Mouse (Mus musculus) E14TG2a.4 (cell line): ENCODE data around the gene Kirrel2.
A peak's percentile ranks its signal among the peaks of the same experiment; 100 is the strongest.

Source experiments
- H3K27me3 ChIP-seq: 2 replicates; pipeline ENCODE4 v1.6.1; 2014; ENCODE audit warnings: low read length, control low read depth; ENCODE audit not compliant: insufficient read depth
- H3K36me3 ChIP-seq: 2 replicates; pipeline ENCODE4 v1.6.1; 2014; ENCODE audit warnings: low read length, control low read depth; ENCODE audit not compliant: insufficient read depth
- H3K4me1 ChIP-seq: replicated peaks from 2 replicates; pipeline ENCODE4 v1.6.1; 2014; ENCODE audit warnings: low read depth, low read length, control low read depth
- H3K4me3 ChIP-seq: replicated peaks from 2 replicates; pipeline ENCODE4 v1.5.1; 2014; ENCODE audit warnings: mild to moderate bottlenecking, low read length
- H3K9me3 ChIP-seq: 2 replicates; pipeline ENCODE4 v1.6.1; 2014; ENCODE audit warnings: low read length, control low read depth
- CTCF ChIP-seq: conservative IDR thresholded peaks from 2 replicates; pipeline ENCODE4 v1.5.1; 2014; ENCODE audit warnings: low read length
- NANOG ChIP-seq: IDR thresholded peaks from 2 replicates; pipeline ENCODE4 v1.6.1; 2014; ENCODE audit warnings: borderline replicate concordance, low read length, mixed read lengths
- POU5F1 ChIP-seq: IDR thresholded peaks from 2 replicates; pipeline ENCODE4 v1.6.1; 2014; ENCODE audit warnings: low read length, borderline replicate concordance

Gene Kirrel2

DNA sequence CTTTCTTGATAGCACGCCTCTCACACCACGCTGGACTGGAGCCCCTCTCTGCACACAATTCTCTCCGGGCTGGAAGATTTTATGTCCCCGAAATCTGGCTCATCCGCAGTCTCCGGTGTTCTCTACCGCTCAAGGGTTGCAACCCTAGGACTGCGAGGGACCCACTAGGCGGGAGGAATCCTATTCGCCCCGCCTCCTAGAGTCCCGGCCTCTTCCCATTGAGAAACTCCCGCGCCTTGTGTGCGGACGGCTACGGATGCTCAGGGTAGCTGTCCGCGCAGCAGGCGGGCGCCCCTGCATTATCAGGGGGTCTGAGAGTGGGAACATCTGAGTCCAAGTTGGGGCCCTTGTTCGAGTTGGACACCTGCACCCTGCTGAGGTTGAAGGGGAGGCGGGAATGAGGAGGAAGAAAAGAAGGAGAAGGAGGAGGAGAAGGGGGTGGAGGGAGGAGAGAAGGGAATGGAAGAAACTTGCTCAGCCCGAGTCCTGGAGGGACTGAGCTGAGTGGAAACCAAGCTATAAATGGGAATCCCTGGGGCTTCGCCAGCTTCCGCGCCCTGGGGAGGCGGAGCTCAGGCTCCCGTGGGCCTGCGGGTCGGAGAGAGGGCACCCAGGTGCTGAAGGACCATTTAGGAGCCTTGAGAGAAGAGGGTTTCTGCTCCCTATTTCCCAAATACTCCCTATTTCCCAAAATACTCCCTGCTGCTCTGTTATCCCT, 420 bp downstream of the Kirrel2 start:
- peaks cover 97% of the 10 kb centered on the region for H3K4me1 ChIP-seq

DNA sequence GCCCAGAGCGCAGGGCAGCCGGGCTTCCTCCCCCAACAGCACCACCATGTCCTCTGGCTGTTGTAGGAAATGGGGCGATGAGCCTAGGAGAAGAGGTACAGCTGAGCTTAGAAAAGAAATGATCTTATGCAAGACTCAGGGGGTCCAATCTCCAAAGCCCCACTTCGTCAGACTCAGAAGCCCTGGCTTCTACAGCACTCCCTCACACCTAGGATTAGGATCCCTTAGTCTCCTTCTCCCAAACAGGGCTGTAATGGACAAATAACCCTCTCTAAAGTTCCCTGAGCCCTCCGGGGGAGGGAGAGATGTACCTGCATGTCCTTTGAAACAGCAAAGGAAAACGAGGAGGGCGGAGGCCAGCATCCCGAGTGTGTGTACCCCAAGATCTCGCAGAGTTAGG, 1.0 kb downstream of the Kirrel2 start:
- no peaks in the 10 kb centered on the region for H3K9me3 ChIP-seq
- H3K36me3 ChIP-seq, result peaks cover 50% of the 10 kb centered on the region
- TF ChIP-seq POU5F1 (no peak), CTCF (no peak; the same call in 1 of the 2 replicates), NANOG (no peak)
- no peaks in the 10 kb centered on the region for H3K27me3 ChIP-seq
- H3K4me1 ChIP-seq, result peaks cover 92% of the 10 kb centered on the region
- H3K4me3 ChIP-seq, result peak overlapping the region; percentile 84

More for the DNA sequence above, 420 bp downstream of the Kirrel2 start:
- H3K9me3 ChIP-seq, result no peaks in the 10 kb centered on the region
- TF ChIP-seq POU5F1 (no peak), CTCF (no peak), NANOG (no peak)
- H3K27me3 ChIP-seq, result no peaks in the 10 kb centered on the region
- H3K4me3 ChIP-seq, result peak overlapping the region; percentile 84
- peaks cover 50% of the 10 kb centered on the region for H3K36me3 ChIP-seq

DNA sequence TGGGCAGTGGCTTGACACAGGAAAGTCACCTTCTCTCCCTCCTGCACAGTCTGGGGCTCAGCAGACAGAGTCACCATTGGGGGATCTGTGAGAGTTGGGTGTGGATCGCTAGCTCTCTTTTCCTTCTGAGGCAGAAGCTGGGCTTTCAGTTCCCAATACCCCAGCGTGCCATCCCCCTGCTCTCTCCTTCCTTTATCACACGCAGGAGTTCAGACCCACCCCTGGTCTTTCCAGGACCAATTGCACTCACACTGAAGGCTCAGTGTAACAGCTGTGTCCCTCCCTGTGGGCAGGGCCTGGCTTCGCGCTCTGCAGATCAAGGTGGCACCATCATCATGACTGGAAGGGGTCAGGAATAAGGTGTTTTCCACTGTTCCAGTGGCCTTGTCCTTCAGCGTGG, 3.2 kb downstream of the Kirrel2 start:
- H3K36me3 ChIP-seq, result peaks cover 59% of the 10 kb centered on the region
- TF ChIP-seq CTCF (no peak), NANOG (no peak), POU5F1 (no peak)
- peaks cover 75% of the 10 kb centered on the region for H3K4me1 ChIP-seq
- no peaks in the 10 kb centered on the region for H3K27me3 ChIP-seq
- H3K9me3 ChIP-seq, result peaks cover 12% of the 10 kb centered on the region
- H3K4me3 ChIP-seq, result peak overlapping the region; percentile 53

DNA sequence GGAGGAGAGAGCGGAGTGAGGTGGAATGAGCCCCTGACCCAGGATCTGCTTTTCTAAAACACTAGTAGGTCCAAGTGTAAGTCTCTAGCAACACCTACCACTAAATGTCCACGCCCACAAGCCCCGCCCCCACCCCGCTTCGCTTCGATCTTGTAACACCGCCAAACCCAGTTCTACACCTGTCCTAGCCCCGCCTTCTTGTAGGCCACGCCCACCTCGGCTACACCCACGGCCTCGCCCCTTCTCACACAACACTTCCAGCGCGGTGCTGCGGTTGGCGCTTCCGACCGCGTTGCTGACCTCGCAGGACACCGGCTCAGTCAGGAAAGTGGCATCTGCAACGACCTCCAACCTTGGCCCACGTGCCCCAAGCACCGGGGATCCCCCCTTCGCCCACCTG, 3.7 kb downstream of the Kirrel2 start:
- Histone ChIP-seq H3K36me3 (peaks cover 64% of the 10 kb centered on the region), H3K27me3 (no peaks in the 10 kb centered on the region), H3K9me3 (peaks cover 16% of the 10 kb centered on the region), H3K4me1 (peaks cover 70% of the 10 kb centered on the region), H3K4me3 (peak overlapping the region; percentile 63)
- no peak for TF ChIP-seq POU5F1
- no peak for TF ChIP-seq NANOG
- TF ChIP-seq CTCF, result no peak

DNA sequence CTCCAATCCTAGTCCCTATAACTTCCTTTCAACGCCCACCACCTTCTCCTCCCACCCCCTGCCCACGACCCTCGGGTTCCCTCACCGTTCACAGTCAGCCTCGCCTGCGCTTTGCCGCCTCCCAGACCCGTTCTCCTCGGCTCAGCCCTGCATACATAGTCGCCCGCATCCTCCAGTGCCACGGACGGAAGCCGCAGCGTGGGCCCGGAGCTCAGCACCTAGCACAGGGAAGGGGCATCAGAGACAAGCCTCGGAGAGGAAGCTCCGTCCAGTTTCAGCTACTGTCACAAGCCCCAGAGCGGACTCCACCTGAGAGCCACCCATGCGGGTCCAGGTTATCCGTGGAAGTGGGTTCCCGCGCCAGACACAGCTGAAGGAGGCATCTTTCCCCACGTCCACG, 4.2 kb downstream of the Kirrel2 start:
- TF ChIP-seq POU5F1 (no peak), NANOG (no peak), CTCF (no peak)
- Histone ChIP-seq H3K36me3 (peaks cover 68% of the 10 kb centered on the region), H3K27me3 (no peaks in the 10 kb centered on the region), H3K4me1 (peaks cover 66% of the 10 kb centered on the region), H3K4me3 (peak overlapping the region; percentile 63), H3K9me3 (peaks cover 20% of the 10 kb centered on the region)

DNA sequence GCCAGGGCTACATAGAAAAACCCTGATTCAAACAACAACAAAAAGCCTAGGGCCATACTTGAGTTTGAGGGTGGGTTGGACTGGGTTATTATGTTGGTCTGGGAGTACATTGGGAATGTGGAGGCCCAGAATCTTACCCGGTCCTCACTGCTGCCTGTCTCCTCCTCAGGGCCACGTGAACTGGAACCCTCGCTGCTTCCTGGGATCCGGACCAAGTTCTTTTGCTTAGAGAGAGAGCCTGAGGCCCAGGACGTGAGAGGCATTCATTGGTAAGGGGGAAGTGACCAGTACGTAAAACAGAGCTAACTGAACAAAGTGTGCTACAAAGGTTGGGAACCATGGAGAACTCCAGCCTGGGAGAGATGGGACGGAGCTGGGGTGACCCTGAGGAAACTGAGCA, 7.2 kb downstream of the Kirrel2 start:
- peaks cover 80% of the 10 kb centered on the region for H3K36me3 ChIP-seq
- TF ChIP-seq NANOG (no peak), CTCF (no peak), POU5F1 (no peak)
- H3K9me3 ChIP-seq, result peaks cover 40% of the 10 kb centered on the region
- H3K27me3 ChIP-seq, result no peaks in the 10 kb centered on the region
- no peak overlapping the region for H3K4me3 ChIP-seq
- H3K4me1 ChIP-seq, result peaks cover 43% of the 10 kb centered on the region

DNA sequence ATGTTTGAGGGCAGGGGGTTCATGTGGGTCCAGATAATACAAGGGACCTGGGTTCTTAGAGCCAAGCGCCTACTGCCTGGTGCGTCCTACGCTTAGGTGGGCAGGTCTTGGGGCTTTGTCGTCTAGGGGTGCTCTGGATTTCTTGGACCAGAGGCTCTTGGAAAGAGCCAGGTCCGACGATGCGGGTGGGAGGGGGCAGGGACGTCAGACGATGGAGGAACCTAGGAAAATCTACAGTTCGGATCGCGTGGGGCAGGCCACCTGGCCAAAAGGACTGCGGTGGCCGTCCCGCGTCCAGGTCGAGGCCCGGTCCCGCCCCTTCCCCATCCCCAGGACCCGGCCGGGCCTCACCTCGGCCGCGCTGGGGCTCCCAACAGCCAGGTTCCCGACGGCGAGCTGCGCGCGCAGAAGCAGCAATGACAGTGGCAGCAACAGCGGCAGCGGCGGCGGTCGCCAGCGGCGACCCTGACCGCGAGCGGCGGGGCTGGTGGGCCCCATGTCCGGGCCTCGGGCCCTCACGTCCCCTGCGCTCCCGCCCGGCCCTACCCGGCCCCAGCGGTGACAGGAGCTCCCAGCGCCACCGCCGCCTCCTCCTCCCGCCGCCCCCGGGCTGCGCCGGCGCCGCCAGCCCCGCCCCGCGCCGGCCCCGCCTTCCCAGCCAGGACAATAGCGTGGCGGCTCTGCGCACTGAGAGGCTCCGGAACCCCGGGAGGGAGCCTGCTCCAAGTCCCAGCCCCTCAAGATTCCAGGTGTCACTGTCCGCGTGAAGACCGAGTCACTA, 12.3 kb downstream of the Kirrel2 start, which contains the start of gene Aplp1:
Gene Aplp1, minus strand, starts transcription at position 565 of the 781 bp plus-strand sequence.
- peaks cover 36% of the 10 kb centered on the region for H3K9me3 ChIP-seq
- peaks cover 57% of the 10 kb centered on the region for H3K4me1 ChIP-seq
- peak within 1 kb of the TSS; percentile 85 for H3K4me3 ChIP-seq
- H3K36me3 ChIP-seq, result peaks cover 59% of the 10 kb centered on the region
- H3K27me3 ChIP-seq, result no peaks in the 10 kb centered on the region
- TF ChIP-seq CTCF, result no peak
- TF ChIP-seq POU5F1, result no peak
- TF ChIP-seq NANOG, result no peak

DNA sequence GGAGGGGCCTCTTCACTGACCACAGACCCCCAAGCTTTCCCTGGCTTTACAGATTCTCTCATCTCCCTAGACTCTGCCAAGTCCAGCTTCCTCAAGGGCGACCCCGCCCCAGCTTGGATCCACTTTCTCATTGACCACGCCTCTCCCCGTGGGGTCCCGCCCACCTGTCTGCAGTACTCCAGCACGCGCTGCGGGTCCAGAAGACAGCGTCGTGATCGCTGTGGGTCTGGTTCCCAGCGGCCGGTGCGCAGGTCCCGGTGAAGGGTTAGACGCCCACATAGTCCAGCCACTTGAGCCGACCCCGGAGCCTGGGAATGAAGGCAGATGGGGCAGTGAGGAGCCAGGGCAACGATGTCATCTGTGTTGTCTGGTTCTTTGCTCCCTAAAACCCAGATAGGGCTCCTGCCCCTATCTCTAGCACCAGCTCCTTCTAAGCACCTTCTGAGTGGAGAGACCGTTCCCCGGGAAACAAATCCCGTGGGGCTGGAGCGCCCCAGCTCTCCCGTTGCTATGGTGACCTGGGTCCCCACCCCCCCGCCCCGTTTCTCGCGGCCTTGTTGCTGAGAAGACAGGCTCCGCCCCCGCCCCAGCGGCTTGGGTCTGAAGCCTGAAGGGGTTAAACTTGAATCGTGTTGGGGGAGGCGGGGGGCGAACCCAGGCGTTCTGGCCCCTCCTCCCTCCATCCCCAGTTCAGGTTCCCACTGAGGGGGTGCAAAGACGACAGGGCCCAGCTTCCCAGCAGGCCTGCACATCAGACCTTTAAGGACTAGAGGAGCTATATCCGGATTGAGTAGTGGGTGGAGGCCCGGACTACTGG, 13.1 kb downstream of the Kirrel2 start:
- Histone ChIP-seq H3K9me3 (peaks cover 28% of the 10 kb centered on the region), H3K4me3 (peak overlapping the region; percentile 85)
- no peak for TF ChIP-seq POU5F1
- no peak for TF ChIP-seq NANOG
- no peak for TF ChIP-seq CTCF

More for the DNA sequence above, 13.1 kb downstream of the Kirrel2 start:
- Histone ChIP-seq H3K4me1 (peaks cover 59% of the 10 kb centered on the region), H3K36me3 (peaks cover 59% of the 10 kb centered on the region), H3K27me3 (no peaks in the 10 kb centered on the region)
